Mouse (Mus musculus): Measurements from ENCODE around the gene Gse1. TPM values are rescaled to one million over a fixed set of nuclear protein-coding genes. Genes with fewer than 3 reads are reported as not detected.

Gse1 gene
- polyA plus RNA-seq, 1 experiment = 55.9 TPM

- Histone ChIP-seq H3K27ac (ENCODE audit: insufficient read depth, low read depth, low read length) (peak overlapping the region; percentile 39), H3K4me1 (ENCODE audit: control insufficient read depth, insufficient read depth, insufficient read length, low read length) (peaks cover 20% of the 10 kb centered on the region), H3K27me3 (ENCODE audit: control insufficient read depth, insufficient read depth, low read length) (no peaks in the 10 kb centered on the region), H3K36me3 (ENCODE audit: control insufficient read depth, insufficient read depth, low read length) (peaks cover 58% of the 10 kb centered on the region), H3K4me3 (ENCODE audit: low read depth, low read length) (no peak overlapping the region)
- TF ChIP-seq POLR2A (IDR thresholded peaks at IDR 0.05; ENCODE audit: low read depth, low read length) (no peak), CTCF (IDR thresholded peaks at IDR 0.05; ENCODE audit: extremely low read depth, insufficient read length, insufficient replicate concordance, low read depth, low read length) (no peak)
- WGBS = 66% methylated on average over 8 of the region's 8 CpGs
These were observed 335.1 kb downstream of the Gse1 start for GRCm38 (mm10) chr8:120563348-120563724.

- 46% methylated on average over 20 of the region's 20 CpGs for whole genome bisulfite sequencing
- H3K4me1 ChIP-seq (ENCODE audit: control insufficient read depth, insufficient read depth, insufficient read length, low read length) = peaks cover 20% of the 10 kb centered on the region
- no peaks in the 10 kb centered on the region for H3K27me3 ChIP-seq (ENCODE audit: control insufficient read depth, insufficient read depth, low read length)
- H3K4me3 ChIP-seq (ENCODE audit: low read depth, low read length) = no peak overlapping the region
- TF ChIP-seq CTCF (IDR thresholded peaks at IDR 0.05; ENCODE audit: extremely low read depth, insufficient read length, insufficient replicate concordance, low read depth, low read length) (no peak), POLR2A (IDR thresholded peaks at IDR 0.05; ENCODE audit: low read depth, low read length) (no peak)
- H3K36me3 ChIP-seq (ENCODE audit: control insufficient read depth, insufficient read depth, low read length) = peaks cover 61% of the 10 kb centered on the region
- peak overlapping the region; percentile 39 for H3K27ac ChIP-seq (ENCODE audit: insufficient read depth, low read depth, low read length)
These were observed 335.9 kb downstream of the Gse1 start for GRCm38 (mm10) chr8:120563851-120564837.

DNA sequence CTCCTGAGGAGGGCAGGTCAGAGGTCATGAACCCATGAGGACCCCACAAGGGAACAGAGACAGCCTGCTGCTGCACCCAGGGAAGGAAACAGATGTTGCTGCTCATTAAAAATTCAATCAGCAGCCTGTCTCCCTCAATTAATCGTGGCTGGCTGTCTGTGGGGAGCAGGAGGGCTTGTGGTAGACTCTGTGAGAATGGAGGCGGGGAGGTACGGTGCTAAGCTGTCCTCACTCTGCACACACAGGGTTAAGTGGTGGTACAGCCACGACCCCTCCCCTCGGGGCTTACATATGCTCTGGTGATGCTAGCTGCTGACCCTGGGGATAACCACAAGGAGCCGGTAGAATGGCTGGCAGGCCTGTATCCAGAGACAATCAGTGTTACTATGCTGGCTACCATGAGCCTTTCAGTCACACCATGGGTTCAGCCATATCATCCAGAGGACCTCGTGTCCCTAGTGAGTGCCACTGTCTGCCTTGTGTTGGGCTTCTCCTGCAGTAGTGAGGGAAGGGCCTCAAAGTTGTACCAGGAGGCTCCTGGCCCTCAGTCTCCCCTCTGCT lies 337.0 kb downstream of the Gse1 start:
- Histone ChIP-seq H3K27ac (ENCODE audit: insufficient read depth, low read depth, low read length) (no peak overlapping the region), H3K36me3 (ENCODE audit: control insufficient read depth, insufficient read depth, low read length) (peaks cover 67% of the 10 kb centered on the region), H3K4me3 (ENCODE audit: low read depth, low read length) (no peak overlapping the region), H3K4me1 (ENCODE audit: control insufficient read depth, insufficient read depth, insufficient read length, low read length) (peaks cover 20% of the 10 kb centered on the region), H3K27me3 (ENCODE audit: control insufficient read depth, insufficient read depth, low read length) (no peaks in the 10 kb centered on the region)
- 76% methylated on average over 7 of the region's 7 CpGs for WGBS
- TF ChIP-seq POLR2A (IDR thresholded peaks at IDR 0.05; ENCODE audit: low read depth, low read length) = no peak
- no peak for TF ChIP-seq CTCF (IDR thresholded peaks at IDR 0.05; ENCODE audit: extremely low read depth, insufficient read length, insufficient replicate concordance, low read depth, low read length)

GRCm38 (mm10) chr8:120566681-120567080 lies 338.4 kb downstream of the Gse1 start:
- no peak for TF ChIP-seq CTCF (IDR thresholded peaks at IDR 0.05; ENCODE audit: extremely low read depth, insufficient read length, insufficient replicate concordance, low read depth, low read length)
- no peak for TF ChIP-seq POLR2A (IDR thresholded peaks at IDR 0.05; ENCODE audit: low read depth, low read length)
- H3K27me3 ChIP-seq (ENCODE audit: control insufficient read depth, insufficient read depth, low read length) = no peaks in the 10 kb centered on the region
- H3K4me3 ChIP-seq (ENCODE audit: low read depth, low read length) = no peak overlapping the region
- no peak overlapping the region for H3K27ac ChIP-seq (ENCODE audit: insufficient read depth, low read depth, low read length)
- peaks cover 17% of the 10 kb centered on the region for H3K4me1 ChIP-seq (ENCODE audit: control insufficient read depth, insufficient read depth, insufficient read length, low read length)
- 88% methylated on average over 8 of the region's 8 CpGs for WGBS
- H3K36me3 ChIP-seq (ENCODE audit: control insufficient read depth, insufficient read depth, low read length) = peaks cover 77% of the 10 kb centered on the region

- no peaks in the 10 kb centered on the region for H3K27me3 ChIP-seq (ENCODE audit: control insufficient read depth, insufficient read depth, low read length)
- H3K4me3 ChIP-seq (ENCODE audit: low read depth, low read length) = no peak overlapping the region
- TF ChIP-seq POLR2A (IDR thresholded peaks at IDR 0.05; ENCODE audit: low read depth, low read length) (no peak), CTCF (IDR thresholded peaks at IDR 0.05; ENCODE audit: extremely low read depth, insufficient read length, insufficient replicate concordance, low read depth, low read length) (no peak)
- H3K36me3 ChIP-seq (ENCODE audit: control insufficient read depth, insufficient read depth, low read length) = peaks cover 82% of the 10 kb centered on the region
- H3K27ac ChIP-seq (ENCODE audit: insufficient read depth, low read depth, low read length) = no peak overlapping the region
- WGBS = 98% methylated on average over 17 of the region's 17 CpGs
- peaks cover 12% of the 10 kb centered on the region for H3K4me1 ChIP-seq (ENCODE audit: control insufficient read depth, insufficient read depth, insufficient read length, low read length)
These were observed 339.5 kb downstream of the Gse1 start for GRCm38 (mm10) chr8:120567731-120568130.

- Histone ChIP-seq H3K4me3 (ENCODE audit: low read depth, low read length) (no peak overlapping the region), H3K27ac (ENCODE audit: insufficient read depth, low read depth, low read length) (no peak overlapping the region), H3K27me3 (ENCODE audit: control insufficient read depth, insufficient read depth, low read length) (no peaks in the 10 kb centered on the region), H3K4me1 (ENCODE audit: control insufficient read depth, insufficient read depth, insufficient read length, low read length) (peaks cover 10% of the 10 kb centered on the region), H3K36me3 (ENCODE audit: control insufficient read depth, insufficient read depth, low read length) (peaks cover 84% of the 10 kb centered on the region)
- TF ChIP-seq POLR2A (IDR thresholded peaks at IDR 0.05; ENCODE audit: low read depth, low read length) = no peak
- no peak for TF ChIP-seq CTCF (IDR thresholded peaks at IDR 0.05; ENCODE audit: extremely low read depth, insufficient read length, insufficient replicate concordance, low read depth, low read length)
- WGBS = 97% methylated on average over 37 of the region's 37 CpGs
These were observed 340.0 kb downstream of the Gse1 start for GRCm38 (mm10) chr8:120568164-120568798.

DNA sequence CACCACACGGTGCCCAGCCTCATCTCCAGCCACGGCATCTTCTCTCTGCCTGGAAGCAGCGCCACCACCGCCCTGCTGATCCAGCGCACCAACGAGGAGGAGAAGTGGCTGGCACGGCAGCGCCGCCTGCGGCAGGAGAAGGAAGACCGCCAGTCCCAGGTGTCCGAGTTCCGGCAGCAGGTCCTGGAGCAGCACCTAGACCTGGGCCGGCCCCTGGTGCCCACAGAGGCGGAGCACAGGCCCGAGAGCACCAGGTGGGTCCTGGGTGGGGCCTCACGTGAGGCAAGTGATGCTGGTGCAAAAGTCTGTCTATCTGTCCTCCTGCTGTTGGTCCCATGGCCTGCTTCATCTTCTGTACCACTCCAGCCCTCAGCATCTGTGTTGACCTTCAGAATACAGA lies 340.9 kb downstream of the Gse1 start:
- no peak overlapping the region for H3K4me3 ChIP-seq (ENCODE audit: low read depth, low read length)
- WGBS = 91% methylated on average over 17 of the region's 17 CpGs
- H3K27ac ChIP-seq (ENCODE audit: insufficient read depth, low read depth, low read length) = no peak overlapping the region
- H3K27me3 ChIP-seq (ENCODE audit: control insufficient read depth, insufficient read depth, low read length) = no peaks in the 10 kb centered on the region
- TF ChIP-seq POLR2A (IDR thresholded peaks at IDR 0.05; ENCODE audit: low read depth, low read length) (no peak), CTCF (IDR thresholded peaks at IDR 0.05; ENCODE audit: extremely low read depth, insufficient read length, insufficient replicate concordance, low read depth, low read length) (no peak)
- peaks cover 86% of the 10 kb centered on the region for H3K36me3 ChIP-seq (ENCODE audit: control insufficient read depth, insufficient read depth, low read length)
- peaks cover 4% of the 10 kb centered on the region; the same call in 1 of the 2 replicates for H3K4me1 ChIP-seq (ENCODE audit: control insufficient read depth, insufficient read depth, insufficient read length, low read length)
